Mouse (Mus musculus) cerebellum, adult 2 months (tissue): ENCODE data around the gene Zp3. TPM values are rescaled to one million over a fixed set of nuclear protein-coding genes. Genes with fewer than 3 reads are reported as not detected.

Experiments
- DNase-seq, 2 experiments: peaks; one replicate each; pipeline ENCODE4 v3.0.0; 2021
- H3K27ac ChIP-seq: fragments of 200-500 bp; 2 replicates; pipeline ENCODE4 v1.5.1; 2012; ENCODE audit warnings: low read length, control low read depth, inconsistent platforms; ENCODE audit not compliant: insufficient read depth
- H3K27me3 ChIP-seq: fragments of 200-500 bp; 2 replicates; pipeline ENCODE4 v1.6.1; 2012; ENCODE audit warnings: inconsistent platforms, mild to moderate bottlenecking, low read length, moderate library complexity; ENCODE audit not compliant: control insufficient read depth, insufficient read depth
- H3K4me1 ChIP-seq: fragments of 200-500 bp; 2 replicates; pipeline ENCODE4 v1.6.1; 2011; ENCODE audit warnings: low read length; ENCODE audit not compliant: control insufficient read depth, insufficient read depth
- H3K4me3 ChIP-seq: fragments of 200-500 bp; replicated peaks from 2 replicates; pipeline ENCODE3; 2011; ENCODE audit warnings: mild to moderate bottlenecking, low read depth, low read length, control low read depth; ENCODE audit not compliant: insufficient read depth
- CTCF ChIP-seq: fragments of 200-500 bp; IDR thresholded peaks from 2 replicates; pipeline ENCODE4 v1.5.1; 2011; ENCODE audit warnings: low read depth, mild to moderate bottlenecking, control low read depth, low read length, moderate library complexity, borderline replicate concordance; ENCODE audit not compliant: insufficient read depth
- POLR2A ChIP-seq: fragments of 200-500 bp; IDR thresholded peaks from 2 replicates; pipeline ENCODE4 v1.6.1; 2011; ENCODE audit warnings: low read length, control low read depth, borderline replicate concordance; ENCODE audit not compliant: insufficient read depth
- WGBS: fragments of 180-500 bp; shearing (Covaris S2); methylation state at CpG from one replicate; pipeline ENCODE4 v1.1.7; 2018; 5-methylcytosine and 5-hydroxymethylcytosine counted together
- polyA plus RNA-seq: library from polyadenylated mRNA; depleted of rRNA; stranded (reverse); fragments of >200 nt; gene quantifications from 2 replicates; pipeline ENCODE4 v1.2.3, GENCODE M21; 2012

Zp3 gene
- polyA plus RNA-seq, 1 experiment = 0.23 TPM

GRCm38 (mm10) chr5:135996162-135996561, 16.3 kb downstream of the Zp3 start:
- TF ChIP-seq CTCF (no peak), POLR2A (no peak)
- no peak overlapping the region for H3K4me3 ChIP-seq
- H3K4me1 ChIP-seq = no peaks in the 10 kb centered on the region
- no peaks in the 10 kb centered on the region for H3K27me3 ChIP-seq
- no peak for DNase-seq
- WGBS = 68% methylated on average over 8 of the region's 8 CpGs
- H3K27ac ChIP-seq = no peak overlapping the region

- DNase-seq = no peak
- Histone ChIP-seq H3K27me3 (no peaks in the 10 kb centered on the region), H3K4me1 (no peaks in the 10 kb centered on the region), H3K27ac (no peak overlapping the region), H3K4me3 (no peak overlapping the region)
- 91% methylated on average over 6 of the region's 6 CpGs for WGBS
- TF ChIP-seq POLR2A = no peak
- no peak for TF ChIP-seq CTCF
Observed at GRCm38 (mm10) chr5:136001222-136001621, 21.3 kb downstream of the Zp3 start.

GRCm38 (mm10) chr5:136002325-136002724, 22.4 kb downstream of the Zp3 start:
- H3K4me1 ChIP-seq = no peaks in the 10 kb centered on the region
- H3K27ac ChIP-seq = no peak overlapping the region
- WGBS = 64% methylated on average over 2 of the region's 2 CpGs
- no peak for TF ChIP-seq POLR2A
- no peak for TF ChIP-seq CTCF
- DNase-seq = no peak
- no peak overlapping the region for H3K4me3 ChIP-seq
- H3K27me3 ChIP-seq = no peaks in the 10 kb centered on the region

GRCm38 (mm10) chr5:136002751-136003151, 22.9 kb downstream of the Zp3 start:
- Histone ChIP-seq H3K4me1 (no peaks in the 10 kb centered on the region), H3K27me3 (no peaks in the 10 kb centered on the region), H3K27ac (no peak overlapping the region), H3K4me3 (no peak overlapping the region)
- TF ChIP-seq CTCF = no peak
- no peak for TF ChIP-seq POLR2A
- no peak for DNase-seq
- 58% methylated on average over 3 of the region's 3 CpGs for WGBS

DNA sequence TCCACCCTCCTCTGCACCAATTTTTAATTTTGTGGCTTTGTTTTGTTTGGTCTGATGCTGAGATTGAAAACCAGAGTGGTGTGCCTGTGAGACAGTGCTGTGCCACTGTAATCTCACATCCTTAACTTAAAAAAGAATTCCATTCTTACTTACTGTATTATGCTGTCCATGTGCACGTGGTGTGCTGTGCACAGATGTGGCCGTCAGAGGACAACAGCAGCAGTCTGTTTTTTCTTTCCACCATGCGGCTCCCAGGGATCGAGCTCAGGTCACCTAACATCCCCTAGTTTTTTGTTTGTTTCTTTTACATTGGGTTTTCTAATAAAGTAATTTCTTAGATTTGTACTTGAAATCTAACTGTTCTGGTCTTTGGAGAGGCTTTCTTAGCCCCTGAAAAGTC, 24.6 kb downstream of the Zp3 start:
- Histone ChIP-seq H3K4me3 (no peak overlapping the region), H3K4me1 (no peaks in the 10 kb centered on the region), H3K27ac (no peak overlapping the region), H3K27me3 (no peaks in the 10 kb centered on the region)
- TF ChIP-seq POLR2A (no peak), CTCF (no peak)
- WGBS = 80% methylated on average over 4 of the region's 4 CpGs
- no peak for DNase-seq

DNA sequence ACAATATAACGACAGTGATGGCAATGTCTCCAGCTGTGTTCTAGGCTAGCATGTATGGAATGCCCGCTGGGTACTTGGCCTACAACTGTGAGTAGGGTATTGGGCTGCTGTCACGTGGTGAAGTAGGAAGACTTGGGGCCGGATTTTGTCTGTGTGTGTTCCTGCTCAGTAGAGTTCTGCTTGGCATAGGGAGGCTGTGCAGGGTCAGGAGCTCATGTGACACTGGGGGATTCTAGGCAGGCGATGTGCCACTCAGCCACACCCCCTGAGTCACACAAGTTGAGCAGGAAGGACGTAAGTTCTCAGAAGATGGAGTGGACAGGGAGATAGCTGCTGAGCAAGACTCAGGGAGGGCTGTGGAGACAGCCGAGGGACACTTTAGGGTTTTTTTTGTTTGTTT, 27.8 kb downstream of the Zp3 start:
- DNase-seq = no peak
- Histone ChIP-seq H3K4me1 (no peaks in the 10 kb centered on the region), H3K4me3 (no peak overlapping the region), H3K27ac (no peak overlapping the region), H3K27me3 (no peaks in the 10 kb centered on the region)
- 47% methylated on average over 7 of the region's 7 CpGs for WGBS
- TF ChIP-seq CTCF (no peak), POLR2A (no peak)

GRCm38 (mm10) chr5:136014877-136015276, 35.0 kb downstream of the Zp3 start:
- TF ChIP-seq POLR2A (no peak), CTCF (no peak)

DNA sequence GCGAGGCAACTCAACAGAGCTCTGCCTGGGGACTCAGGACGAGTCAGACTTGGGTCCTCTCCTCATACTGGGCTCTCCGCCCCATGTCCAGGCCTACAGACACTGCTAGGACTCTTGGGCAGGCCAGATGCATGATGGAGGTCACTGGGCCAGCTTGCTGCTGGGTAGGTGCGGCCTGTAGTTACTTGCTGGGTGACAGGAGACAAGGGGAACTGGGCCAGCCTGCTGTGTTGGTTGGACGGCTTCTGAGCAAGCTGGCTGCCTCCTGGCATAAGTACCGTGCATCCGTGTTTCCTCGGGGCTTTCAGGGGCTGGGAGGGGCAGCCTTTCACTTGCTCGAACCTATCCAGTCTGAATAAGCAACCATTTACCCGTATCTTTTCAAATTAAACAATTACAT, 35.7 kb downstream of the Zp3 start:
- DNase-seq = no peak
- no peaks in the 10 kb centered on the region for H3K27me3 ChIP-seq
- TF ChIP-seq CTCF (no peak), POLR2A (no peak)
- 49% methylated on average over 10 of the region's 10 CpGs for WGBS
- no peak overlapping the region for H3K27ac ChIP-seq
- H3K4me3 ChIP-seq = no peak overlapping the region
- no peaks in the 10 kb centered on the region for H3K4me1 ChIP-seq

More at GRCm38 (mm10) chr5:136014877-136015276, 35.0 kb downstream of the Zp3 start:
- DNase-seq = no peak
- H3K4me1 ChIP-seq = no peaks in the 10 kb centered on the region
- 76% methylated on average over 10 of the region's 10 CpGs for WGBS
- no peak overlapping the region for H3K27ac ChIP-seq
- H3K4me3 ChIP-seq = no peak overlapping the region
- H3K27me3 ChIP-seq = no peaks in the 10 kb centered on the region
